8 mouse cellular contexts compared by ENCODE assay signal in genomic region chr8:104591856-104592255, GRCm38 (mm10). TPM values are rescaled to one million over a fixed set of nuclear protein-coding genes. Genes with fewer than 3 reads are reported as not detected.
DNase-seq lines count a peak whose midpoint lies in the region; ATAC-seq and TF ChIP-seq lines count a peak whose summit lies in the region.

No protein-coding gene starts in this region.

- H3K36me3 ChIP-seq in embryonic facial prominence, embryonic 14.5 days (ENCODE audit: control insufficient read depth, insufficient read depth, low read length) = peaks cover 35% of the 10 kb centered on the region
- H3K36me3 ChIP-seq in kidney, embryonic 15.5 days = peaks cover 27% of the 10 kb centered on the region
- peaks cover 32% of the 10 kb centered on the region for H3K36me3 ChIP-seq in neural tube, embryonic 13.5 days

- peak overlapping the region; percentile 72 for H3K4me3 ChIP-seq in left cerebral cortex, adult 2 months
- H3K4me3 ChIP-seq in embryonic facial prominence, embryonic 14.5 days (ENCODE audit: low read depth, low read length) = peak overlapping the region; percentile 65
- H3K4me3 ChIP-seq in kidney, embryonic 15.5 days (replicated peaks) = peak overlapping the region; percentile 77
- peak overlapping the region; percentile 72 for H3K4me3 ChIP-seq in neural tube, embryonic 13.5 days

- TF ChIP-seq CTCF in left cerebral cortex, adult 2 months (IDR thresholded peaks at IDR 0.05) = no peak

- intact Hi-C loops in left cerebral cortex, adult 2 months (cut with DNase I) = loop anchor here (2.0 kb wide), 1 partner anchor 49 kb away; the partner anchor contains the start of gene Ciao2b
- intact Hi-C loops in left cerebral cortex, postnatal 10 days (cut with DNase I) = no loop called here

- ATAC-seq in embryonic facial prominence, embryonic 14.5 days (ENCODE audit: low read depth) = no peak
- ATAC-seq in kidney, embryonic 15.5 days (replicated peaks; ENCODE audit: low FRiP score) = no peak; the same call in 1 of the 2 replicates
- ATAC-seq in neural tube, embryonic 13.5 days (ENCODE audit: low read depth) = no peak

- H3K9me3 ChIP-seq in embryonic facial prominence, embryonic 14.5 days (ENCODE audit: control insufficient read depth, low read length) = no peaks in the 10 kb centered on the region
- no peaks in the 10 kb centered on the region for H3K9me3 ChIP-seq in kidney, embryonic 15.5 days (replicated peaks)
- H3K9me3 ChIP-seq in neural tube, embryonic 13.5 days = no peaks in the 10 kb centered on the region

- H3K27me3 ChIP-seq in embryonic facial prominence, embryonic 14.5 days (replicated peaks; ENCODE audit: control insufficient read depth, insufficient read depth, low read length) = no peaks in the 10 kb centered on the region
- no peaks in the 10 kb centered on the region for H3K27me3 ChIP-seq in kidney, embryonic 15.5 days
- H3K27me3 ChIP-seq in neural tube, embryonic 13.5 days = no peaks in the 10 kb centered on the region

- peak overlapping the region; percentile 93 for H3K27ac ChIP-seq in left cerebral cortex, adult 2 months
- H3K27ac ChIP-seq in embryonic facial prominence, embryonic 14.5 days (replicated peaks; ENCODE audit: low read depth, low read length) = no peak overlapping the region
- H3K27ac ChIP-seq in kidney, embryonic 15.5 days = peak overlapping the region; percentile 91
- peak overlapping the region; percentile 90 for H3K27ac ChIP-seq in neural tube, embryonic 13.5 days (replicated peaks)

- peak overlapping the region; percentile 72 for H3K9ac ChIP-seq in embryonic facial prominence, embryonic 14.5 days (ENCODE audit: low read depth, low read length)
- H3K9ac ChIP-seq in kidney, embryonic 15.5 days = peak overlapping the region; percentile 68
- H3K9ac ChIP-seq in neural tube, embryonic 13.5 days = peak overlapping the region; percentile 81

- peak overlapping the region; percentile 88 for H3K4me2 ChIP-seq in embryonic facial prominence, embryonic 14.5 days (ENCODE audit: low read depth, low read length)
- H3K4me2 ChIP-seq in kidney, embryonic 15.5 days = peak overlapping the region; percentile 84
- H3K4me2 ChIP-seq in neural tube, embryonic 13.5 days = peak overlapping the region; percentile 88

- under 1% methylated on average over 9 of the region's 9 CpGs for WGBS in embryonic facial prominence, embryonic 14.5 days
- under 1% methylated on average over 9 of the region's 9 CpGs for WGBS in kidney, embryonic 15.5 days
- WGBS in neural tube, embryonic 13.5 days = 1% methylated on average over 9 of the region's 9 CpGs

- peaks cover 6% of the 10 kb centered on the region for H3K4me1 ChIP-seq in embryonic facial prominence, embryonic 14.5 days (ENCODE audit: control insufficient read depth, insufficient read depth, low read length)
- H3K4me1 ChIP-seq in kidney, embryonic 15.5 days = peaks cover 29% of the 10 kb centered on the region
- H3K4me1 ChIP-seq in neural tube, embryonic 13.5 days (replicated peaks) = peaks cover 15% of the 10 kb centered on the region

- no peak for DNase-seq in left cerebral cortex, adult 2 months (ENCODE audit: extremely low spot score in 1 of 2, low spot score in 2 of 2)
- no peak for DNase-seq in left cerebral cortex, postnatal 10 days (ENCODE audit: extremely low spot score in 1 of 2, low spot score in 2 of 2)
- DNase-seq in embryonic facial prominence, embryonic 14.5 days (ENCODE audit: low spot score) = no peak
- DNase-seq in spleen, postnatal 14 days (ENCODE audit: low spot score in 2 of 2) = no peak
- DNase-seq in urinary bladder, adult 18-20 months (ENCODE audit: low spot score in 2 of 2) = no peak
- DNase-seq in lung, postnatal 36 days = no peak

RNA-seq across cellular contexts. Expression of gene Pdp2, which starts 0.6 kb away (rescaled TPM):
- 1 to 10 TPM; 8.4 to 8.5 TPM for total RNA-seq in left cerebral cortex, adult 2 months (2021)
- 10 to 100 TPM; 10.1 to 10.4 TPM for total RNA-seq in left cerebral cortex, postnatal 10 days (2021)
- polyA plus RNA-seq in embryonic facial prominence, embryonic 14.5 days (2014; fragmentation: Nextera tagmentation; extraction: Ambion mirVana) = 8.1 and 8.2 TPM in 2 replicates
- polyA plus RNA-seq in kidney, embryonic 15.5 days (2015; fragmentation: Nextera tagmentation; extraction: Ambion mirVana) = 17.8 and 18.7 TPM in 2 replicates
- 17.9 and 19.7 TPM in 2 replicates for polyA plus RNA-seq in neural tube, embryonic 13.5 days (2015; fragmentation: Nextera tagmentation; extraction: Ambion mirVana)

RNA-seq across cellular contexts. Expression of gene Cdh16, which starts 32.3 kb away (rescaled TPM):
- total RNA-seq in left cerebral cortex, adult 2 months (2021) = not detected
- not detected for total RNA-seq in left cerebral cortex, postnatal 10 days (2021)
- polyA plus RNA-seq in embryonic facial prominence, embryonic 14.5 days (2014; fragmentation: Nextera tagmentation; extraction: Ambion mirVana) = 1.9 and 2.1 TPM in 2 replicates
- polyA plus RNA-seq in kidney, embryonic 15.5 days (2015; fragmentation: Nextera tagmentation; extraction: Ambion mirVana) = 238 and 241 TPM in 2 replicates
- polyA plus RNA-seq in neural tube, embryonic 13.5 days (2015; fragmentation: Nextera tagmentation; extraction: Ambion mirVana) = 0.29 and 0.45 TPM in 2 replicates

RNA-seq across cellular contexts. Expression of gene Rrad, which starts 39.3 kb away (rescaled TPM):
- total RNA-seq in left cerebral cortex, adult 2 months (2021) = 1 to 10 TPM; 4.0 to 4.4 TPM
- total RNA-seq in left cerebral cortex, postnatal 10 days (2021) = 1 to 10 TPM; 4.9 to 5.3 TPM
- 40.5 and 54.7 TPM in 2 replicates for polyA plus RNA-seq in embryonic facial prominence, embryonic 14.5 days (2014; fragmentation: Nextera tagmentation; extraction: Ambion mirVana)
- polyA plus RNA-seq in kidney, embryonic 15.5 days (2015; fragmentation: Nextera tagmentation; extraction: Ambion mirVana) = 11.8 and 15.7 TPM in 2 replicates
- polyA plus RNA-seq in neural tube, embryonic 13.5 days (2015; fragmentation: Nextera tagmentation; extraction: Ambion mirVana) = 3.7 and 4.9 TPM in 2 replicates

RNA-seq across cellular contexts. Expression of gene Ciao2b, which starts 49.9 kb away (rescaled TPM):
- total RNA-seq in left cerebral cortex, adult 2 months (2021) = 10 to 100 TPM; 30.2 to 34.3 TPM
- total RNA-seq in left cerebral cortex, postnatal 10 days (2021) = 10 to 100 TPM; 28.5 to 30.7 TPM
- polyA plus RNA-seq in embryonic facial prominence, embryonic 14.5 days (2014; fragmentation: Nextera tagmentation; extraction: Ambion mirVana) = 81.3 and 87.9 TPM in 2 replicates
- 104 and 110 TPM in 2 replicates for polyA plus RNA-seq in kidney, embryonic 15.5 days (2015; fragmentation: Nextera tagmentation; extraction: Ambion mirVana)
- polyA plus RNA-seq in neural tube, embryonic 13.5 days (2015; fragmentation: Nextera tagmentation; extraction: Ambion mirVana) = 131 and 143 TPM in 2 replicates

RNA-seq across cellular contexts. Expression of gene Car7, which starts 57.4 kb away (rescaled TPM):
- total RNA-seq in left cerebral cortex, adult 2 months (2021) = 10 to 100 TPM; 31.9 to 32.3 TPM
- 10 to 100 TPM; 17.0 to 18.6 TPM for total RNA-seq in left cerebral cortex, postnatal 10 days (2021)
- 1.0 and 1.6 TPM in 2 replicates for polyA plus RNA-seq in embryonic facial prominence, embryonic 14.5 days (2014; fragmentation: Nextera tagmentation; extraction: Ambion mirVana)
- polyA plus RNA-seq in kidney, embryonic 15.5 days (2015; fragmentation: Nextera tagmentation; extraction: Ambion mirVana) = 2.3 and 2.4 TPM in 2 replicates
- 2.2 and 2.3 TPM in 2 replicates for polyA plus RNA-seq in neural tube, embryonic 13.5 days (2015; fragmentation: Nextera tagmentation; extraction: Ambion mirVana)

Comparison
In these comparisons a context has a peak if more than half of its experiments do, and no peak if none do; other contexts are left out.
1. RNA of gene Cdh16, which starts 32.3 kb away (polyA plus RNA-seq): 238 to 241 TPM in kidney, embryonic 15.5 days; 1.9 to 2.1 TPM in embryonic facial prominence, embryonic 14.5 days and 0.29 to 0.45 TPM in neural tube, embryonic 13.5 days; every median in the first group is over 10 times any median in the second.
2. Peak in every context shown above with its lines, with median percentiles within 50 percentile points of each other: H3K4me3 ChIP-seq, H3K4me2 ChIP-seq and H3K9ac ChIP-seq.